In genomic region chr3:79898514-79898913, GRCm38 (mm10) we compare ENCODE assay signal across 22 mouse cellular contexts. TPM values are rescaled to one million over a fixed set of nuclear protein-coding genes. Genes with fewer than 3 reads are reported as not detected.
DNase-seq lines count a peak whose midpoint lies in the region; ATAC-seq lines count a peak whose summit lies in the region.
"Had no signal": no experiment of that assay in that cellular context is flagged by ENCODE, and none has a peak within 500 bp of the region (broad histone marks: within the 10 kb centered on the region; RNA-seq: fewer than 3 reads in every experiment).

No protein-coding gene starts in this region.

- H3K27me3 ChIP-seq in embryonic facial prominence, embryonic 13.5 days = no peaks in the 10 kb centered on the region
- no peaks in the 10 kb centered on the region for H3K27me3 ChIP-seq in embryonic facial prominence, embryonic 10.5 days (replicated peaks; ENCODE audit: low read depth, poor library complexity, severe bottlenecking)
- H3K27me3 ChIP-seq in hindbrain, embryonic 15.5 days = no peaks in the 10 kb centered on the region
- H3K27me3 ChIP-seq in hindbrain, embryonic 13.5 days = no peaks in the 10 kb centered on the region
- no peaks in the 10 kb centered on the region for H3K27me3 ChIP-seq in embryonic facial prominence, embryonic 15.5 days
- H3K27me3 ChIP-seq: forebrain, embryonic 13.5 days; liver, embryonic 15.5 days; lung, embryonic 15.5 days; neural tube, embryonic 13.5 days had no signal

- no peak overlapping the region for H3K4me2 ChIP-seq in embryonic facial prominence, embryonic 13.5 days
- H3K4me2 ChIP-seq in hindbrain, embryonic 15.5 days = no peak overlapping the region
- no peak overlapping the region for H3K4me2 ChIP-seq in hindbrain, embryonic 13.5 days
- H3K4me2 ChIP-seq in embryonic facial prominence, embryonic 15.5 days (replicated peaks) = no peak overlapping the region
- H3K4me2 ChIP-seq: forebrain, embryonic 13.5 days; liver, embryonic 15.5 days; lung, embryonic 15.5 days; neural tube, embryonic 13.5 days had no signal

- H3K4me3 ChIP-seq in embryonic facial prominence, embryonic 13.5 days = no peak overlapping the region
- H3K4me3 ChIP-seq in embryonic facial prominence, embryonic 10.5 days = no peak overlapping the region
- H3K4me3 ChIP-seq in hindbrain, embryonic 15.5 days = no peak overlapping the region
- no peak overlapping the region for H3K4me3 ChIP-seq in hindbrain, embryonic 13.5 days
- H3K4me3 ChIP-seq in embryonic facial prominence, embryonic 15.5 days (replicated peaks) = no peak overlapping the region
- H3K4me3 ChIP-seq: erythroblast, embryonic 14.5 days; forebrain, embryonic 13.5 days; hindbrain, embryonic 10.5 days; liver, embryonic 15.5 days; lung, embryonic 15.5 days; neural tube, embryonic 13.5 days had no signal

- peaks cover 9% of the 10 kb centered on the region; the same call in 1 of the 2 replicates for H3K4me1 ChIP-seq in embryonic facial prominence, embryonic 13.5 days
- H3K4me1 ChIP-seq in embryonic facial prominence, embryonic 10.5 days = no peaks in the 10 kb centered on the region
- peaks cover 11% of the 10 kb centered on the region for H3K4me1 ChIP-seq in hindbrain, embryonic 15.5 days (replicated peaks)
- H3K4me1 ChIP-seq in hindbrain, embryonic 13.5 days (replicated peaks) = peaks cover 13% of the 10 kb centered on the region
- peaks cover 7% of the 10 kb centered on the region; the same call in 1 of the 2 replicates for H3K4me1 ChIP-seq in embryonic facial prominence, embryonic 15.5 days
- H3K4me1 ChIP-seq: liver, embryonic 15.5 days had no signal

- H3K27ac ChIP-seq in embryonic facial prominence, embryonic 13.5 days = 0 out of 2 replicates have a peak overlapping the region, but pooled peaks have one; percentile 28
- H3K27ac ChIP-seq in embryonic facial prominence, embryonic 10.5 days (replicated peaks) = no peak overlapping the region
- no peak overlapping the region for H3K27ac ChIP-seq in hindbrain, embryonic 15.5 days (replicated peaks)
- H3K27ac ChIP-seq in hindbrain, embryonic 13.5 days = no peak overlapping the region
- H3K27ac ChIP-seq in embryonic facial prominence, embryonic 15.5 days (replicated peaks) = 0 out of 2 replicates have a peak overlapping the region, but pooled peaks have one; percentile 11
- H3K27ac ChIP-seq: forebrain, embryonic 13.5 days; hindbrain, embryonic 10.5 days; liver, embryonic 15.5 days; lung, embryonic 15.5 days; neural tube, embryonic 13.5 days had no signal

- no peaks in the 10 kb centered on the region for H3K36me3 ChIP-seq in embryonic facial prominence, embryonic 13.5 days
- H3K36me3 ChIP-seq in embryonic facial prominence, embryonic 10.5 days (replicated peaks) = no peaks in the 10 kb centered on the region
- no peaks in the 10 kb centered on the region for H3K36me3 ChIP-seq in hindbrain, embryonic 15.5 days
- H3K36me3 ChIP-seq in hindbrain, embryonic 13.5 days = no peaks in the 10 kb centered on the region
- H3K36me3 ChIP-seq in embryonic facial prominence, embryonic 15.5 days = no peaks in the 10 kb centered on the region
- H3K36me3 ChIP-seq: hindbrain, embryonic 10.5 days; liver, embryonic 15.5 days; lung, embryonic 15.5 days; neural tube, embryonic 13.5 days had no signal

- no peak for DNase-seq in embryonic facial prominence, embryonic 10.5 days (ENCODE audit: low spot score)
- DNase-seq in Muller cell, postnatal 12 days (ENCODE audit: inconsistent ontology term) = peak; percentile 15
- DNase-seq: cerebellum, adult 8-10 months; kidney, postnatal 25 days; midbrain, embryonic 14.5 days; right cerebral cortex, adult 18-20 months; right cerebral cortex, postnatal 4 days; thymus, adult 18-20 months; thymus, postnatal 36 days had no signal

- no peak for ATAC-seq in embryonic facial prominence, embryonic 13.5 days (ENCODE audit: insufficient number of reproducible peaks, insufficient read depth, low FRiP score, low TSS enrichment, low read depth)
- ATAC-seq in hindbrain, embryonic 15.5 days (ENCODE audit: low FRiP score, low read depth) = peak; percentile 11; the same call in 1 of the 2 replicates
- no peak; the same call in 1 of the 2 replicates for ATAC-seq in hindbrain, embryonic 13.5 days (ENCODE audit: low FRiP score)
- ATAC-seq in embryonic facial prominence, embryonic 15.5 days (ENCODE audit: insufficient number of reproducible peaks, low FRiP score, low TSS enrichment, low read depth) = no peak
- ATAC-seq in monocyte, adult 5-6 weeks (replicated peaks; ENCODE audit: insufficient number of reproducible peaks, low FRiP score, low TSS enrichment, poor library complexity, severe bottlenecking) = no peak
- ATAC-seq: forebrain, embryonic 13.5 days; intestine, postnatal 0 days had no signal

- H3K9ac ChIP-seq in embryonic facial prominence, embryonic 13.5 days = no peak overlapping the region
- H3K9ac ChIP-seq in hindbrain, embryonic 15.5 days = no peak overlapping the region
- H3K9ac ChIP-seq in hindbrain, embryonic 13.5 days = no peak overlapping the region
- H3K9ac ChIP-seq in embryonic facial prominence, embryonic 15.5 days = no peak overlapping the region
- H3K9ac ChIP-seq: forebrain, embryonic 13.5 days; liver, embryonic 15.5 days; lung, embryonic 15.5 days; neural tube, embryonic 13.5 days had no signal

- no peaks in the 10 kb centered on the region for H3K9me3 ChIP-seq in embryonic facial prominence, embryonic 13.5 days
- H3K9me3 ChIP-seq in embryonic facial prominence, embryonic 10.5 days = no peaks in the 10 kb centered on the region
- no peaks in the 10 kb centered on the region for H3K9me3 ChIP-seq in hindbrain, embryonic 15.5 days
- H3K9me3 ChIP-seq in hindbrain, embryonic 13.5 days = no peaks in the 10 kb centered on the region
- H3K9me3 ChIP-seq in embryonic facial prominence, embryonic 15.5 days (replicated peaks) = no peaks in the 10 kb centered on the region
- H3K9me3 ChIP-seq: forebrain, embryonic 13.5 days; hindbrain, embryonic 10.5 days; liver, embryonic 15.5 days; lung, embryonic 15.5 days; neural tube, embryonic 13.5 days had no signal

RNA-seq across cellular contexts. Expression of gene Fam198b, which starts 14.2 kb away (rescaled TPM):
- 9.0 and 10.3 TPM in 2 replicates for polyA plus RNA-seq in embryonic facial prominence, embryonic 13.5 days (2015; fragmentation: Nextera tagmentation; extraction: Ambion mirVana)
- 2.0 and 2.5 TPM in 2 replicates for polyA plus RNA-seq in embryonic facial prominence, embryonic 10.5 days (2016; fragmentation: Nextera tagmentation; extraction: Ambion mirVana)
- 2.6 and 3.3 TPM in 2 replicates for polyA plus RNA-seq in hindbrain, embryonic 15.5 days (2015; fragmentation: Nextera tagmentation; extraction: Ambion mirVana)
- polyA plus RNA-seq in hindbrain, embryonic 13.5 days (2015; fragmentation: Nextera tagmentation; extraction: Ambion mirVana) = 3.9 and 5.1 TPM in 2 replicates
- 15.6 and 17.2 TPM in 2 replicates for polyA plus RNA-seq in embryonic facial prominence, embryonic 15.5 days (2015; fragmentation: Nextera tagmentation; extraction: Ambion mirVana)
- total RNA-seq in monocyte, adult 5-6 weeks (2017) = not detected in 3 replicates

RNA-seq across cellular contexts. Expression of gene Tmem144, which starts 45.9 kb away (rescaled TPM):
- 3.5 and 4.0 TPM in 2 replicates for polyA plus RNA-seq in embryonic facial prominence, embryonic 13.5 days (2015; fragmentation: Nextera tagmentation; extraction: Ambion mirVana)
- 3.7 and 3.9 TPM in 2 replicates for polyA plus RNA-seq in embryonic facial prominence, embryonic 10.5 days (2016; fragmentation: Nextera tagmentation; extraction: Ambion mirVana)
- 1.2 and 1.5 TPM in 2 replicates for polyA plus RNA-seq in hindbrain, embryonic 15.5 days (2015; fragmentation: Nextera tagmentation; extraction: Ambion mirVana)
- 1.1 and 1.4 TPM in 2 replicates for polyA plus RNA-seq in hindbrain, embryonic 13.5 days (2015; fragmentation: Nextera tagmentation; extraction: Ambion mirVana)
- 3.2 and 3.8 TPM in 2 replicates for polyA plus RNA-seq in embryonic facial prominence, embryonic 15.5 days (2015; fragmentation: Nextera tagmentation; extraction: Ambion mirVana)
- total RNA-seq in monocyte, adult 5-6 weeks (2017) = 0.29 TPM in 1 of 3 replicates, not detected in the others
- total RNA-seq: megakaryocyte-erythroid progenitor cell, adult 5-6 weeks had no signal
- polyA plus RNA-seq: erythroblast, embryonic 14.5 days had no signal

Comparison
In these comparisons a context has a peak if more than half of its experiments do, and no peak if none do; other contexts are left out.
1. H3K27ac ChIP-seq: peak in embryonic facial prominence, embryonic 13.5 days (single experiment) and embryonic facial prominence, embryonic 15.5 days (single experiment); none in embryonic facial prominence, embryonic 10.5 days (single experiment), hindbrain, embryonic 15.5 days (single experiment) and hindbrain, embryonic 13.5 days (single experiment).